Mouse (Mus musculus) heart, postnatal 0 days (tissue): ENCODE measurements around the gene Smad3.

ENCODE experiments used
- CTCF ChIP-seq: IDR thresholded peaks from 2 replicates; pipeline ENCODE4 v1.5.1; 2016; ENCODE audit warnings: antibody characterized with exemption, control low read depth, low read depth
- EP300 ChIP-seq: IDR thresholded peaks from 2 replicates; pipeline ENCODE4 v1.6.1; 2016; ENCODE audit warnings: antibody characterized with exemption, low read depth

GRCm38 (mm10) chr9:63759973-63760722 lies 2.4 kb upstream of the Smad3 start:
- no peak for TF ChIP-seq CTCF
- TF ChIP-seq EP300, result no peak
